Mouse (Mus musculus): ENCODE results near the gene Bach2. TPM values are rescaled to one million over a fixed set of nuclear protein-coding genes. Genes with fewer than 3 reads are reported as not detected.

The Bach2 gene
- total and polyA plus RNA-seq, 2 experiments from 2014 or later = 13.9 to 14.7 TPM

DNA sequence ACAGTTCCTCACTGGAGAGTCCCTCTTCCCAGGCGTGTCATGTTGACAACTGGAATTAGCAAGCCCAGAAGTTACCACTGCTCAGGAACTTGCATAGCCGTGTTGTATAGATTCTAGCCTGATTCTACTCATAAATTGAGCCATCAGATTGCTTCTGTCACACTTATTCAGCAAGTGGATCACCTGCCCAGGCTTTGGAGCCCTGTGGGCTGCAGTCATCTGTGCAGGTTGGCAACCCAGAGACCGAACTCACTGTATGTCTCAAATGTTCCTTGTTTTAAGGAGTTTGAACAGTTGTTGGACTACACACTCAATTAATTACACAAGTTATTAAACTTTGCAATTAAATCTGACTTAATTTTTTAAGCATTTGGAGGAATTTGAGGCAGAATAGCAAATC lies 61.4 kb downstream of the Bach2 start:
- Histone ChIP-seq H3K27ac (no peak overlapping the region), H3K4me1 (ENCODE audit: insufficient read depth, low read length) (peaks cover 25% of the 10 kb centered on the region), H3K27me3 (ENCODE audit: insufficient read depth, low read length) (no peaks in the 10 kb centered on the region), H3K4me3 (ENCODE audit: low read length) (no peak overlapping the region), H3K4me2 (ENCODE audit: low read depth, low read length) (no peak overlapping the region), H3K9ac (replicated peaks; ENCODE audit: low read length) (no peak overlapping the region), H3K36me3 (ENCODE audit: insufficient read depth, low read length) (no peaks in the 10 kb centered on the region), H3K9me3 (ENCODE audit: low read length) (no peaks in the 10 kb centered on the region)
- TF ChIP-seq CTCF (IDR thresholded peaks at IDR 0.05; ENCODE audit: low read depth) = no peak
- WGBS = 77% methylated on average over 3 of the region's 3 CpGs
- no peak for ATAC-seq
- DNase-seq (ENCODE audit: low spot score) = no peak

DNA sequence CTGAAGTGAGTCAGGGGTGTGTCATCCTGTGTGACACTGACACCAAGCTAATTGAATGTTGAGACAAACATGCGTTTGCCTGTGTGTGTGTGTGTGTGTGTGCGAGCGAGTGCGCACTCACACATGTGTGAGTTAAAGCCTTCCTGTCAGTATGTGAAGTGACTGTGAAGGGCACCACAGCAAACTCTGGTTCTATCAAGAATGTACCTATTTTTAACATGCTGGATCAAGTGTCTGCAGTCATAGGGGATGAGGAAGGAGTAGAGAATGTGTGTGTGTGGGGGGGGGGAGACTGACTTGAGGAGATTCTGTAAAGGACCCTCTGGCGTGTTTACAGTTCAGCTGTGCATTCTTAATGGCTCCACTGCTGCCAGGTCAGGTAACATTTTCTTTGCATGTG lies 64.1 kb downstream of the Bach2 start:
- DNase-seq (ENCODE audit: low spot score) = peak; percentile 24
- Histone ChIP-seq H3K9ac (replicated peaks; ENCODE audit: low read length) (peak overlapping the region; percentile 25; the same call in 1 of the 2 replicates), H3K4me3 (ENCODE audit: low read length) (no peak overlapping the region), H3K9me3 (ENCODE audit: low read length) (no peaks in the 10 kb centered on the region), H3K4me2 (ENCODE audit: low read depth, low read length) (peak overlapping the region; percentile 39), H3K36me3 (ENCODE audit: insufficient read depth, low read length) (no peaks in the 10 kb centered on the region), H3K27ac (peak overlapping the region; percentile 87), H3K4me1 (ENCODE audit: insufficient read depth, low read length) (peaks cover 39% of the 10 kb centered on the region), H3K27me3 (ENCODE audit: insufficient read depth, low read length) (no peaks in the 10 kb centered on the region)
- no peak for TF ChIP-seq CTCF (IDR thresholded peaks at IDR 0.05; ENCODE audit: low read depth)
- 45% methylated on average over 5 of the region's 5 CpGs for WGBS
- ATAC-seq = peak; percentile 39

DNA sequence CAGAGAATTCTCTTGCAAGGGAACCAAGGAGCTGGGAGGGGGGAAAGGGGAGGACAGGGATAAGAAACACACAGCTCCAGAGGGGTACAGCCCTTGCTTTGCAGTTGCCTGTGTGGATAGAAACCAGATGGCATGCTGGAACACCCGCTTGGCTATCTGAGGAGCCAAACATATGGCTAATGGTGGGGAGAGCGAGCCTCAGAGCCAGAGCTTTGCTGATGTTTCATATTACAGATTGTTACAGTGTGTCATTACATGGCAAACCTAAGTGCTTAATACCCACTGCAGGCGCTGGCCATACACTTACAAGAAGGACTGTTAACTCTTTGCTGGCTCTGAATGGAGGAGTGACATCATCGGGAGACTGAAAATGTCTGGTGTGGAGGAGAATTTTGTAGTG lies 64.5 kb downstream of the Bach2 start:
- Histone ChIP-seq H3K4me1 (ENCODE audit: insufficient read depth, low read length) (peaks cover 39% of the 10 kb centered on the region), H3K36me3 (ENCODE audit: insufficient read depth, low read length) (no peaks in the 10 kb centered on the region), H3K27me3 (ENCODE audit: insufficient read depth, low read length) (no peaks in the 10 kb centered on the region), H3K9ac (replicated peaks; ENCODE audit: low read length) (peak overlapping the region; percentile 25; the same call in 1 of the 2 replicates), H3K4me2 (ENCODE audit: low read depth, low read length) (peak overlapping the region; percentile 39), H3K9me3 (ENCODE audit: low read length) (no peaks in the 10 kb centered on the region), H3K4me3 (ENCODE audit: low read length) (no peak overlapping the region), H3K27ac (peak overlapping the region; percentile 87)
- DNase-seq (ENCODE audit: low spot score) (peak; percentile 83), ATAC-seq (peak; percentile 69)
- WGBS = 12% methylated on average over 4 of the region's 4 CpGs
- TF ChIP-seq CTCF (IDR thresholded peaks at IDR 0.05; ENCODE audit: low read depth) = no peak

DNA sequence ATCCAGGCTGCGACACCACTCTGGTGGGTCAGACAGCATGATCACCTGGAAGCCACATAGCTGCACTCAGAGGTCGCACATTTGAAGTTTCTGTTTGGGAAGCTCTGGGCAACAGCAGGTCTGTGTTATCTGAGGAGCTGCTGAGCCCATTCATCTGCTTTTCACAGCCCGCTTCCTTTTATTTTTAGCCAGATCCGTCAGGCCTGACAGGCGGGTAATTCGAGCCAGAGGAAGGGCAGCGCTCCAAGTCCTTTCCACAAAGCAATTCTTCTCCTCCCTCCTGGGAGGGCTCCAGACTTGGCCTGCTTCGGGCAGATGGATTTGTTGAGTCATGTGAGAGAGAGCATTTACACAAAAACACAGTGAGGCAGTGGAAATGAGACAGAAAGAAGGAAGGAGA lies 65.1 kb downstream of the Bach2 start:
- Histone ChIP-seq H3K27ac (peak overlapping the region; percentile 87), H3K4me1 (ENCODE audit: insufficient read depth, low read length) (peaks cover 39% of the 10 kb centered on the region), H3K36me3 (ENCODE audit: insufficient read depth, low read length) (no peaks in the 10 kb centered on the region), H3K27me3 (ENCODE audit: insufficient read depth, low read length) (no peaks in the 10 kb centered on the region), H3K4me2 (ENCODE audit: low read depth, low read length) (peak overlapping the region; percentile 39), H3K9ac (replicated peaks; ENCODE audit: low read length) (no peak overlapping the region), H3K9me3 (ENCODE audit: low read length) (no peaks in the 10 kb centered on the region), H3K4me3 (ENCODE audit: low read length) (no peak overlapping the region)
- ATAC-seq = peak; percentile 87
- TF ChIP-seq CTCF (IDR thresholded peaks at IDR 0.05; ENCODE audit: low read depth) = no peak
- DNase-seq (ENCODE audit: low spot score) = peak; percentile 97
- 2% methylated on average over 8 of the region's 8 CpGs for WGBS

DNA sequence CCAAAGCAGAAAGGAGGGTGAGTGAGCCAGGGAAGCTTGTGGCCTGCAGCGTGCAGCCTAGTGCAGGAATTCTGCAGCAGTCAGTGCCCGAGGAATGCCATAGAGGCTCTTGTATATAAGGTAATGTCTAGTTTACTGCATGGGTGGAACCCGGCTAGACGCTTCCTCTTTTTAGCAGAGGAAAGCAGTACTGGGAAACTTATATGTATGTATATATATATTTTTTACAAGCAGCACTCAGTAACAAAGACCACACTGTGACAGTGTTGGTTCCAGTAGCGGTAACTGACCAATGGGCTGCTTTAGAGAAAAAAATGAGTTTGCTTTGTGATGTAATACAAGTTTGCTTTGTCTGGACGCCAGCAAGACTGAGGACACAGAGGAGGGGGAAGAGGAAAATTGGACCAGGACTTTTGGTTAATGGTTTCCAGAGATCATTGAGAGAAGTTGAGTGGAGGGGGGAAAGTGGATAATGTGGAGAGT lies 65.7 kb downstream of the Bach2 start:
- WGBS = 10% methylated on average over 6 of the region's 6 CpGs
- TF ChIP-seq CTCF (IDR thresholded peaks at IDR 0.05; ENCODE audit: low read depth) = no peak
- Histone ChIP-seq H3K9ac (replicated peaks; ENCODE audit: low read length) (no peak overlapping the region), H3K4me2 (ENCODE audit: low read depth, low read length) (peak overlapping the region; percentile 32), H3K4me1 (ENCODE audit: insufficient read depth, low read length) (peaks cover 39% of the 10 kb centered on the region), H3K36me3 (ENCODE audit: insufficient read depth, low read length) (no peaks in the 10 kb centered on the region), H3K4me3 (ENCODE audit: low read length) (no peak overlapping the region), H3K9me3 (ENCODE audit: low read length) (no peaks in the 10 kb centered on the region), H3K27me3 (ENCODE audit: insufficient read depth, low read length) (no peaks in the 10 kb centered on the region), H3K27ac (peak overlapping the region; percentile 87)
- ATAC-seq (peak; percentile 41; the same call in 1 of the 2 replicates), DNase-seq (ENCODE audit: low spot score) (peak; percentile 51)

DNA sequence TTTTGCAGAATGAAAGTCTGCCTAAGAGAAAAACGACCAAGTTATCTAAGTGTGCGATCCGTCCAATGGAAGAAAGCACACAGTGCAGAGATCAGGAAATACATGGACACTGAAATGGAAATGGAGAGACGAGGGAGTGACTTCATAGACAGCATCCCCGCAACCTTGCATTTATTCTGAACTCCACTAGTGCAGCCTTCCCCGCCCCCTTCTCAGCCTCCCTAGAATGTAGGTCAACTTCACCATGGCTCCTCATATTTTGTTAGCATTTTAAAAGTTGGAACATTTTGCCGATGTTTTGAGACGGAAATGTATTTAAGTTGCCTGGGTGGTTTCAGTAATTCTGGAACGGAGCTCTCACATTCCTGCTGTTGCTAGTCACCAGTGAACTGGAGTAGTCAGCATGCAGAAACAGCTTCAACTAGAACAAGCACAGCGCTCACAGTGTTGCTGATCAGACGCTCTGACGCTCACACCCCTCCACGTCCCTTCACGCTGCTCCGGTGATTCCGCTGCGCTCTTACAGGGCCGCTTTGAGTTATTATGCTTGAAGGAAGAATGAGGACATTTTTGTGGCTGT lies 66.5 kb downstream of the Bach2 start:
- WGBS = 30% methylated on average over 18 of the region's 18 CpGs
- peak; percentile 38 for DNase-seq (ENCODE audit: low spot score)

DNA sequence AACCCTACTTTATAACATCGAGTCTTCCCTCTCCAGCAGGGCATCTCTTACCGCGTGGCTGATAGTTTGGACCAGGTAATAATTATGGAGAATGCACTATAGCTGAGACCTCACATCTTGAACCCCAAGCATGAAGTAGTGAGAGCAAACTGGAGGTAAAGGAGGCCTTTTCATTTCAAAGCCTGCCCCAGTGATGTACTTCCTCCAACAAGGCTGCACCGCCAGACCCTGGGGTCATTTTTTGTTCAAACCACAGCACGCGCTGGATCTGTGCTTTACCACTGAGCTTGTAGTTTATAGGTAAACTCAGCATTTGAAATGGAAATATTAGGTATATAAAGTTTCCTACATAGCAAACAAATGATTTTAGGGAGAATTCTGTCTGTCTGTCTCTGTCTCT lies 67.1 kb downstream of the Bach2 start:
- Histone ChIP-seq H3K27me3 (ENCODE audit: insufficient read depth, low read length) (no peaks in the 10 kb centered on the region), H3K4me3 (ENCODE audit: low read length) (no peak overlapping the region), H3K27ac (peak overlapping the region; percentile 87), H3K36me3 (ENCODE audit: insufficient read depth, low read length) (no peaks in the 10 kb centered on the region), H3K4me1 (ENCODE audit: insufficient read depth, low read length) (peaks cover 39% of the 10 kb centered on the region), H3K4me2 (ENCODE audit: low read depth, low read length) (peak overlapping the region; percentile 32; the same call in 1 of the 2 replicates), H3K9me3 (ENCODE audit: low read length) (no peaks in the 10 kb centered on the region), H3K9ac (replicated peaks; ENCODE audit: low read length) (no peak overlapping the region)
- ATAC-seq (no peak), DNase-seq (ENCODE audit: low spot score) (no peak)
- WGBS = 57% methylated on average over 6 of the region's 6 CpGs
- no peak for TF ChIP-seq CTCF (IDR thresholded peaks at IDR 0.05; ENCODE audit: low read depth)

More for the DNA sequence above, 66.5 kb downstream of the Bach2 start:
- Histone ChIP-seq H3K36me3 (ENCODE audit: insufficient read depth, low read length) (no peaks in the 10 kb centered on the region), H3K4me2 (ENCODE audit: low read depth, low read length) (peak overlapping the region; percentile 32), H3K9me3 (ENCODE audit: low read length) (no peaks in the 10 kb centered on the region), H3K9ac (replicated peaks; ENCODE audit: low read length) (no peak overlapping the region), H3K27ac (peak overlapping the region; percentile 87), H3K27me3 (ENCODE audit: insufficient read depth, low read length) (no peaks in the 10 kb centered on the region), H3K4me1 (ENCODE audit: insufficient read depth, low read length) (peaks cover 39% of the 10 kb centered on the region), H3K4me3 (ENCODE audit: low read length) (no peak overlapping the region)
- ATAC-seq = no peak
- no peak for TF ChIP-seq CTCF (IDR thresholded peaks at IDR 0.05; ENCODE audit: low read depth)
